Mouse (Mus musculus): ENCODE measurements around the gene Mark3.

DNA sequence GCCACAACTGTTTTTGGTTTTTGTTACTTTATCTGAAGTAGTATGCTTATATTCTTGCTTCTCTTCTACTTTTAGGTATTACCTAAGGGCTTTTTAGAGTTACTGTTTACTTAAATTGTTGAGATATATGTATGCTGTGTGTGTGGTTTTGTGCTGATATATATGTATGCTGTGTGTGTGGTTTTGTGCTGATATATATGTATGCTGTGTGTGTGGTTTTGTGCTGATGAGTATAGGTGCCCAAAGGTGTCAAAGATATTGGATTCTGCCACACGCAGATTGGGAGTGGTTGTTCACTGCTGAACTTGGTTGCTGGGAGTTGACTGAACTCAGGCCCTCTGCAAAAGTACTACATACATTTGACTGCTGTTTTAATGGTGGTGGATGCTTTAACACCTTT, 24.6 kb downstream of the Mark3 start:
- TF ChIP-seq CTCF (IDR thresholded peaks at IDR 0.05; ENCODE audit: low read depth): no peak
- TF ChIP-seq EP300 (IDR thresholded peaks at IDR 0.05; ENCODE audit: low read depth): no peak

Measured in liver, embryonic 14.5 days (tissue).